Mouse (Mus musculus) hindbrain, postnatal 0 days (tissue): ENCODE measurements at regions not wholly inside any gene's neighbourhood (a gene's known extent, or its start where the extent isn't known, plus 50 kb on each side); places are given as distances from the start of the nearest gene placed in this dataset.
A peak's percentile ranks its signal among the peaks of the same experiment; 100 is the strongest.

ENCODE experiments used
- ATAC-seq: fragments of 200-750 bp; cut with Nextera tagmentation; 2 replicates; pipeline ENCODE4 v1.8.0; 2017; ENCODE audit warnings: mild to moderate bottlenecking, moderate TSS enrichment, moderate library complexity
- DNase-seq: peaks from one replicate; pipeline ENCODE4 v3.0.0-alpha.2; 2015; ENCODE audit warnings: low spot score
- H3K27ac ChIP-seq: fragments of 300-500 bp; sonication (generic); 2 replicates; pipeline ENCODE4 v1.5.1; 2014; ENCODE audit warnings: mild to moderate bottlenecking
- H3K27me3 ChIP-seq: fragments of 300-500 bp; sonication (generic); 2 replicates; pipeline ENCODE4 v1.6.1; 2014; ENCODE audit warnings: low read length, mixed read lengths; ENCODE audit not compliant: insufficient read depth
- H3K36me3 ChIP-seq: fragments of 300-500 bp; sonication (generic); 2 replicates; pipeline ENCODE4 v1.6.1; 2014; ENCODE audit warnings: low read length, mixed read lengths; ENCODE audit not compliant: insufficient read depth
- H3K4me1 ChIP-seq: fragments of 300-500 bp; sonication (generic); 2 replicates; pipeline ENCODE4 v1.6.1; 2014; ENCODE audit warnings: antibody characterized with exemption, low read length, mixed read lengths; ENCODE audit not compliant: insufficient read depth
- H3K4me2 ChIP-seq: fragments of 300-500 bp; sonication (generic); 2 replicates; pipeline ENCODE4 v1.6.1; 2014; ENCODE audit warnings: low read depth, mild to moderate bottlenecking, low read length, moderate library complexity, mixed read lengths
- H3K4me3 ChIP-seq: fragments of 300-500 bp; sonication (generic); 2 replicates; pipeline ENCODE4 v1.5.1; 2014; ENCODE audit warnings: low read length
- H3K9ac ChIP-seq: fragments of 300-500 bp; sonication (generic); replicated peaks from 2 replicates; pipeline ENCODE4 v1.6.1; 2014; ENCODE audit warnings: mild to moderate bottlenecking, low read length, moderate library complexity, mixed read lengths
- H3K9me3 ChIP-seq: fragments of 300-500 bp; sonication (generic); 2 replicates; pipeline ENCODE4 v1.6.1; 2016; ENCODE audit warnings: low read length, mixed read lengths
- CTCF ChIP-seq: IDR thresholded peaks from 2 replicates; pipeline ENCODE4 v1.5.1; 2016; ENCODE audit warnings: antibody characterized with exemption, control low read depth, low read depth
- WGBS: fragments of 180-500 bp; shearing (Covaris S2); extraction: QIAGEN DNeasy Blood & Tissue Kit; methylation state at CpG from one replicate; pipeline ENCODE4 v1.1.7; 2014; 5-methylcytosine and 5-hydroxymethylcytosine counted together

DNA sequence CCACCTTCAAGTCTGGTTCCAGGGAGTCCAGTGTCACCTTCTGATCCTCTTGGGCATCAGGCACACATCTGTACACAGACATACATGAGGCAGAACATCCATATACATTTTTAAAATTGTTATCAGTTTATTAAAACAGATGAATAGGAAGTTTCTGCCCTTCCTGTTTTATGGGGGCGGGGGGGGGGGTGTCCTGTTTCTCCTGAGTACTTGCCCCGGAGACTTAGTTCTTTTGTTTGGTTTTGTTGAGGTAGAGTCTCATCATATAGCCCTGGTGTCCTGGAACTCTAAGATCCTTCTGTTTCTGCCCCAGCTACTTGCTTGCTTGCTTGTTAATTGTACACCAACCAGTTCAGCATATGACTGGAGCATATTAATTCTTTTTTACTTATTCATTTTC, 85.0 kb upstream of the Xpo1 start:
- Histone ChIP-seq H3K4me1 (no peaks in the 10 kb centered on the region), H3K27me3 (no peaks in the 10 kb centered on the region), H3K36me3 (no peaks in the 10 kb centered on the region), H3K9me3 (no peaks in the 10 kb centered on the region), H3K9ac (no peak overlapping the region), H3K27ac (no peak overlapping the region), H3K4me3 (no peak overlapping the region), H3K4me2 (no peak overlapping the region)
- ATAC-seq: no peak
- no peak for DNase-seq
- no peak for TF ChIP-seq CTCF
- WGBS: 74% methylated on average over 2 of the region's 2 CpGs

DNA sequence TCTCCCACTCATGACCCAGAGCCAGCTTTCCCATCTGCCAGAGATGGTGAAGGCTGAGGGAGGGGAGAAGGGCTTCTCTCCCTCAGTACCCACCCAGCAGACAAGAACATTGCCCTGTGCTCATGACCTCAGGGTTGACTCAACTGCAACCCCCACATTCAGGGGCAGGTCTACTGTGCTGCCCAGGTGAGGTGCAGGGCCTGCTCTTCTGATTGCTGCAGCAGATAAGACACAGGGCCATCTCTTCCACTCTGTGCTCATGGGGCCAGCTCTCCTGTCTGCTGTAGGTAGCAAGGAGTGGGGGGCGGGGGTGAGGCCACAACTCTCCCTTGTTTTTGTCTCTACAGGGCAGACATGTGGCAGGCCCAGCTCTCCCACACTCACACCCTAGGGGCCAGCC, 84.1 kb upstream of the Xpo1 start:
- H3K4me2 ChIP-seq: no peak overlapping the region
- WGBS: 94% methylated on average over 1 of the region's 1 CpGs

DNA sequence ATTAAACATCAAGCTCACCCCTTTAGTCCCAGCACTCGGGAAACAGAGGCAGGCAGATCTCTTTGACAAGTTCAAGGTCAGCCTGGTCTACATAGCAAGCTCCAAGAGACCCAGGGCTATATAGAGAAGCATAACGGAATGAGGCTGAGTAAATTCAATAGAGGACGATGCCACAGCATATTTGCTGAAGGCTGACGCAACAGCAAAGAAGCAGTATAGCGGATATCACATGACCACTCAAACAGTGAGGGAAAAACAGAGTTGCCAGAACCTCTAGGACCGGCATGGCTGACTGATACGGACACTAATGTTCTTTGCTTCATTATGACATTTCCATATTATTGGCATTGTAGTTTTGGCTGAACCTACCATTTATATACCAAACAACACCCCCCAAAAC, 74.2 kb upstream of the Xpo1 start:
- Histone ChIP-seq H3K4me2 (no peak overlapping the region), H3K36me3 (no peaks in the 10 kb centered on the region), H3K27me3 (no peaks in the 10 kb centered on the region), H3K9me3 (no peaks in the 10 kb centered on the region; the same call in 1 of the 2 replicates), H3K4me3 (no peak overlapping the region), H3K4me1 (no peaks in the 10 kb centered on the region), H3K9ac (no peak overlapping the region), H3K27ac (no peak overlapping the region)
- ATAC-seq (no peak), DNase-seq (no peak)
- TF ChIP-seq CTCF: no peak
- WGBS: 82% methylated on average over 7 of the region's 7 CpGs

More for the DNA sequence above, 84.1 kb upstream of the Xpo1 start:
- ATAC-seq: no peak
- TF ChIP-seq CTCF: no peak
- Histone ChIP-seq H3K27me3 (no peaks in the 10 kb centered on the region), H3K9me3 (no peaks in the 10 kb centered on the region), H3K4me3 (no peak overlapping the region), H3K36me3 (no peaks in the 10 kb centered on the region), H3K27ac (no peak overlapping the region), H3K9ac (no peak overlapping the region), H3K4me1 (no peaks in the 10 kb centered on the region)
- DNase-seq: no peak

DNA sequence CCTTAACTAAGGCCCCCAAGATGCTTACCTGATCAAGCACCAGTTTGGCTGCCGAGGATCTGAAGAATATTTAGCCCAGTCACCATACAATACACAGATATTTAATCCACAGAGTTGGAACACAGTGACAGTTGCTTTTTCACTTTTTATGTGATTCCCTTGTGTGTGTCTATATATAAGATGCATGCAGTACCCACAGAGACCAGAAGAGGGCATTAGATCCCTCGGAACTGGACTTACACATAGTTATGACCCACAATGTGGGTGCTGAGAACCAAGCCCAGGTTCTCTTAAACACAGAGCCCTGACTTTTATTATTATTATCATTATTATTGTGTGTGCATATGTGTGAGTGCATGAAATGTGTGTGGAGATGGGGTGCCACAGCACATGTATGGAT, 70.6 kb upstream of the Xpo1 start:
- WGBS: 96% methylated on average over 2 of the region's 2 CpGs
- TF ChIP-seq CTCF: no peak
- Histone ChIP-seq H3K4me1 (no peaks in the 10 kb centered on the region), H3K27ac (no peak overlapping the region), H3K9ac (no peak overlapping the region), H3K27me3 (no peaks in the 10 kb centered on the region), H3K36me3 (no peaks in the 10 kb centered on the region), H3K4me3 (no peak overlapping the region), H3K4me2 (no peak overlapping the region), H3K9me3 (no peaks in the 10 kb centered on the region; the same call in 1 of the 2 replicates)
- no peak for DNase-seq
- ATAC-seq: no peak

DNA sequence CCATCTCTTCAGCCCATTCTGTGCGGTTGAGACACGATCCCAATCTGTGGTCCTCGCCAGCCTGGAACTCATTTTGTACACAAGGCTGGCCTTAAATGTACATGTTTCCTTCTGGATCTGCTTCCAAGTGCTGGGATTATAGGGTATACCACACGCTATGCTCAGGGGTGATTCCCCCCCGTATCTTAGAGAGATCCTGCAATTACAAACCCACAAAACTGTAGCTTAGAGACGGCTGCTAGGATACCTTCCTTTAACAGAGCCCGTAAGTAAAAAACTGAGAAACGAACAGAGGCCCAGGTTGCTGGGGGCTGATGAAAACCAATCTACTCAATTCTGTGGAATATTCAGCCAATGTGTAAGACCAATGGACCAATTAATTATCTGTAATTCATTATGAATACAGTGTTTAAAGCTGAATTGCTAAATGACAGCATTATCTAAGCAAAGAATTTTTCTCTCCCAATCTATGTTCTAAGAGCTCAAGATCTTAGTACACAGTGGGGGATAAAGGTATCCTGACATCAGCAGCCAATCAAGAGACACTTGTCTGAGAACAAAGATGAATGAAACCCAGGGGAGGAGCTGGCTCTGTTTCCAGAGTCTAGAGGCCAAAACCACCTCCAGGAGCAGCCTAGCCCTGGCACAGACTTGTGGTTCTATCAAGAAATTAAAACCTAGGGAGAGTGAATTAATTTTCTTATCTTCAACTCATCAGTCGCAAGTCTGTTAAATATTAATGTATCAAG, 54.0 kb upstream of the Xpo1 start:
- Histone ChIP-seq H3K27ac (no peak overlapping the region), H3K9me3 (no peaks in the 10 kb centered on the region), H3K27me3 (no peaks in the 10 kb centered on the region), H3K4me2 (no peak overlapping the region), H3K9ac (no peak overlapping the region), H3K36me3 (no peaks in the 10 kb centered on the region), H3K4me3 (no peak overlapping the region), H3K4me1 (no peaks in the 10 kb centered on the region)
- no peak for TF ChIP-seq CTCF
- WGBS: 67% methylated on average over 9 of the region's 9 CpGs
- ATAC-seq (no peak), DNase-seq (peak; percentile 8)

DNA sequence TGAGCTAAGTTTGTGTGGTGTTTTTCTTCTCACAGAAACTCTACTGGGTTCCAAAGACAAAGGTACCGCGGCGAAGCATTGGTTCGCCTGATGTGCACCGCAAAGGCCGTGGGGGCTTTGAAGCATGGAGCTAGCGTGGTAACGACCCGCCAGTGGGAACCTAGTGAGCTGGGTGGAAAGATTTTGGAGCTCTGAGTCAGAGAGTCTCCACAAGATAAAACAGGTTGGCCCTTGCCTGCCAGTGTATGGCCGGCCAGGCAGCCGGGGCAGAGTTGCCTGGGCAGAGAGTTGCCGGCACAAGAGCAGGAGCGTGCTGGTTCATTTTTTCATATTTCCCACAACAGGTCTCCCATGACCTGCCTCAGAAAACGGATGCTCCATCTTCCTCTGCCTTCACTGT, 52.3 kb upstream of the Xpo1 start:
- Histone ChIP-seq H3K9ac (no peak overlapping the region), H3K9me3 (no peaks in the 10 kb centered on the region), H3K4me3 (no peak overlapping the region), H3K27ac (no peak overlapping the region), H3K36me3 (no peaks in the 10 kb centered on the region), H3K4me2 (no peak overlapping the region), H3K4me1 (no peaks in the 10 kb centered on the region), H3K27me3 (no peaks in the 10 kb centered on the region)
- TF ChIP-seq CTCF: no peak
- no peak for DNase-seq
- no peak for ATAC-seq
- WGBS: 90% methylated on average over 14 of the region's 14 CpGs

DNA sequence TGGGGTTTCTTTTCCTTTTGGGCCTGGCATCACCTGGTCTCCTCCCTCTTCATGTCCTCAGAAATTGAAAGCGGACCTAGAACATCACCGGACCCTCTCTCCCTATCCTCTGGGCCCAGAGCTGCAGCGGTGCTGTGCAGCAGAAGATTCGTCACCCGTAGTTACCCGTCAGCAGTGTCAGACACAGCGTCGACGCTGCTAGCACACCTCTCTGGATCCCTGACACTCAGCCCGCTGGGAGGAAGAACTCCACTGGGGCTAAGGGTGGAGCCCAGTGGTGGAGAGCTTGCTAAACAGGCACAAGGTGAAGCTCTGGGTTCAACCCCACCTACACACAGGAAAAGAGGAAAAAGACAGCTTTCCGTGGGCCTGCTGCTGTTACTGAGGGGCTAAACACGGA, 51.8 kb upstream of the Xpo1 start:
- H3K4me1 ChIP-seq: no peaks in the 10 kb centered on the region
- no peak overlapping the region for H3K9ac ChIP-seq
- no peak for ATAC-seq
- H3K27me3 ChIP-seq: no peaks in the 10 kb centered on the region
- TF ChIP-seq CTCF: no peak
- H3K4me2 ChIP-seq: no peak overlapping the region
- no peak overlapping the region for H3K4me3 ChIP-seq
- no peak overlapping the region for H3K27ac ChIP-seq
- 81% methylated on average over 12 of the region's 12 CpGs for WGBS
- no peak for DNase-seq
- no peaks in the 10 kb centered on the region for H3K36me3 ChIP-seq
- no peaks in the 10 kb centered on the region for H3K9me3 ChIP-seq
